Mouse (Mus musculus) heart, adult 9 months (tissue): ENCODE measurements at regions not wholly inside any gene's neighbourhood (a gene's known extent, or its start where the extent isn't known, plus 50 kb on each side); places are given as distances from the start of the nearest gene placed in this dataset.

Source experiments
- DNase-seq, 2 experiments: peaks; one replicate each; pipeline ENCODE4 v3.0.0; 2022; ENCODE audit warnings: low spot score in 2 of 2

- no peak for DNase-seq
Observed at GRCm38 (mm10) chr15:24972020-24972419, 441.5 kb downstream of the Basp1 start.

GRCm38 (mm10) chr15:24969391-24969812 lies 444.2 kb downstream of the Basp1 start:
- DNase-seq: no peak

GRCm38 (mm10) chr15:24968636-24969317 lies 444.8 kb downstream of the Basp1 start:
- DNase-seq: no peak

GRCm38 (mm10) chr15:24929742-24930141 lies 483.8 kb downstream of the Basp1 start:
- no peak for DNase-seq

- no peak for DNase-seq
Observed at GRCm38 (mm10) chr15:24911866-24912265, 501.7 kb downstream of the Basp1 start.

GRCm38 (mm10) chr15:24911466-24911865 lies 502.1 kb downstream of the Basp1 start:
- no peak for DNase-seq

- DNase-seq: no peak
Observed at GRCm38 (mm10) chr15:24906957-24907356, 506.6 kb downstream of the Basp1 start.

- DNase-seq: no peak
Observed at GRCm38 (mm10) chr15:24878846-24879245, 534.7 kb downstream of the Basp1 start.

GRCm38 (mm10) chr15:24877711-24878598 lies 535.6 kb downstream of the Basp1 start:
- DNase-seq: no peak

GRCm38 (mm10) chr15:24876157-24876731 lies 537.3 kb downstream of the Basp1 start:
- DNase-seq: no peak

- DNase-seq: no peak
Observed at GRCm38 (mm10) chr15:24840271-24840670, 573.3 kb downstream of the Basp1 start.

GRCm38 (mm10) chr15:24838390-24838789 lies 575.2 kb downstream of the Basp1 start:
- DNase-seq: no peak

GRCm38 (mm10) chr15:24827881-24828280 lies 585.7 kb downstream of the Basp1 start:
- no peak for DNase-seq

GRCm38 (mm10) chr15:24827259-24827658 lies 586.3 kb downstream of the Basp1 start:
- DNase-seq: no peak

- no peak for DNase-seq
Observed at GRCm38 (mm10) chr15:24796836-24797235, 616.7 kb downstream of the Basp1 start.

- DNase-seq: no peak
Observed at GRCm38 (mm10) chr15:24793381-24793780, 620.2 kb downstream of the Basp1 start.

- no peak for DNase-seq
Observed at GRCm38 (mm10) chr15:24786336-24786735, 627.2 kb downstream of the Basp1 start.

- DNase-seq: no peak
Observed at GRCm38 (mm10) chr15:24778234-24778633, 635.3 kb downstream of the Basp1 start.

- no peak for DNase-seq
Observed at GRCm38 (mm10) chr15:24751480-24752157, 661.9 kb downstream of the Basp1 start.

- DNase-seq: no peak
Observed at GRCm38 (mm10) chr15:24743240-24743639, 670.3 kb downstream of the Basp1 start.

- no peak for DNase-seq
Observed at GRCm38 (mm10) chr15:24725170-24725569, 688.4 kb downstream of the Basp1 start.

GRCm38 (mm10) chr15:24724664-24725063 lies 688.9 kb downstream of the Basp1 start:
- no peak for DNase-seq
